Mouse (Mus musculus) ES-E14 (cell line): ENCODE measurements at regions not wholly inside any gene's neighbourhood (a gene's known extent, or its start where the extent isn't known, plus 50 kb on each side); places are given as distances from the start of the nearest gene placed in this dataset.

Experiments used
- CHD2 ChIP-seq: IDR thresholded peaks from 2 replicates; pipeline ENCODE4 v1.6.1; 2014; ENCODE audit warnings: mild to moderate bottlenecking, low read depth, low read length, inconsistent platforms
- HCFC1 ChIP-seq: IDR thresholded peaks from 2 replicates; pipeline ENCODE4 v1.6.1; 2012; ENCODE audit warnings: low read length, inconsistent platforms, borderline replicate concordance; ENCODE audit not compliant: insufficient read depth
- MAFK ChIP-seq: IDR thresholded peaks from 2 replicates; pipeline ENCODE4 v1.6.1; 2014; ENCODE audit warnings: mild to moderate bottlenecking, low read depth, low read length, inconsistent platforms; ENCODE audit not compliant: insufficient read depth
- ZC3H11A ChIP-seq: IDR thresholded peaks from 2 replicates; pipeline ENCODE4 v1.6.1; 2012; ENCODE audit warnings: low read depth, mild to moderate bottlenecking, inconsistent platforms, low read length, borderline replicate concordance
- ZNF384 ChIP-seq: IDR thresholded peaks from 2 replicates; pipeline ENCODE4 v1.6.1; 2012; ENCODE audit warnings: low read depth, low read length, inconsistent platforms

- TF ChIP-seq CHD2: no peak
- TF ChIP-seq MAFK: no peak
- TF ChIP-seq ZNF384: no peak
- TF ChIP-seq ZC3H11A: no peak
- TF ChIP-seq HCFC1: no peak
These were observed 72.9 kb upstream of the Tle4 start for GRCm38 (mm10) chr19:14670821-14671104.
